Mouse (Mus musculus): ENCODE measurements around the gene Tagln3.

The Tagln3 gene

DNA sequence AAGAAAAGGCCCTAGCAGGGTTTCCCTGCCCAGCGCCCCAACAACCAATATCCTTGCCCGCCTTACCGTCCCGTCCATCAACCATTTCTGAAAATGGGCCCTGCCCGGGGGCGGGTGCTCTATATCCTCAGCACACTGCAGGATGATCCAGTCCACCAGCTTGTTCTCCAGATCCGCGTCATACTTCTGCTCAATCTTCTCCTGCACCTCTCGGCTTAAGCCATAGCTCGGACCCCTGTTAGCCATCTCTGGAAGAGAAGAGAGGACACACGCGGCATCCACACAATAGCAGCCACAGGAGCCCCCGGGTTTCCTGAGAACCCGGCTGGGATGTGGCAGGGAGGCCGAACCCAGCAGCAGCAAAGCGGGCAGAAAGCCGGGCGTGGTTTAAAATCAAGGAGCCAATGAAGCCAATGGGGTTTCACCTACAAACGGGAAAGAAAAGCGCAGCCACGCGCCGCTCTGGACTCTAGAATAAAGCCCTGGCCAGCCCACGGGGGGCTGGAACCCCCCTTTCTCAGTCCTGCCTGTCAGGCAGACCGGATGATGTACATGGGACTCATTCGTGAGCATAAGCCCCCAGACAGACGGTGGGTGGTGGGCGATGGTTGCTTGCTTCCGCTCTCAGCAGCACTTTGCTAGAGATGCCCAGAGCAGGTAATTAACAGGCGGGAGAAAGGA lies at the start of gene Tagln3:
Gene Tagln3 (minus strand): TSS at position 548 of the 681 bp plus-strand sequence.
- in situ Hi-C loops (cut with MboI, MseI): no loop called here

DNA sequence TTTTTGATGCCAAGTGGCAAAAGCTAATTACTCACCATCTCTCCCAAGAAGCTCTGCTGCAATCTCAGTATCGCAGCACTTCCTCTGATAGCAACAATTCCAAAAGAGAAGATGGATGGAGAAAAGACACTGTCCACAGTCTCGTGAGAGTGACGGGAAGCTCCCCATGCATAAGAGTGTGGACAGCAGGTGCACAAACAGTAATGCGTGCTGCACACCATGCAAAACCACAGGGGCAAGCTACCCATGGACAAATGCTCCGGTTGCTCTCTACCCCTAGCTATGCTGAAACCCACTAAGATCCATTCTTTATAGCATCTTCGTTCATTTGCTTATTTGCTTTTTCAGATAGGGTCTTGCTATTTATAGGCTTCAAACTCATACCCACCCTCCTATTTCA lies 46.5 kb upstream of the Tagln3 start:
- in situ Hi-C loops (cut with MboI, MseI): loop anchor here (25.0 kb wide), 1 partner anchor 191 kb away; the partner anchor contains the start of gene Phldb2

DNA sequence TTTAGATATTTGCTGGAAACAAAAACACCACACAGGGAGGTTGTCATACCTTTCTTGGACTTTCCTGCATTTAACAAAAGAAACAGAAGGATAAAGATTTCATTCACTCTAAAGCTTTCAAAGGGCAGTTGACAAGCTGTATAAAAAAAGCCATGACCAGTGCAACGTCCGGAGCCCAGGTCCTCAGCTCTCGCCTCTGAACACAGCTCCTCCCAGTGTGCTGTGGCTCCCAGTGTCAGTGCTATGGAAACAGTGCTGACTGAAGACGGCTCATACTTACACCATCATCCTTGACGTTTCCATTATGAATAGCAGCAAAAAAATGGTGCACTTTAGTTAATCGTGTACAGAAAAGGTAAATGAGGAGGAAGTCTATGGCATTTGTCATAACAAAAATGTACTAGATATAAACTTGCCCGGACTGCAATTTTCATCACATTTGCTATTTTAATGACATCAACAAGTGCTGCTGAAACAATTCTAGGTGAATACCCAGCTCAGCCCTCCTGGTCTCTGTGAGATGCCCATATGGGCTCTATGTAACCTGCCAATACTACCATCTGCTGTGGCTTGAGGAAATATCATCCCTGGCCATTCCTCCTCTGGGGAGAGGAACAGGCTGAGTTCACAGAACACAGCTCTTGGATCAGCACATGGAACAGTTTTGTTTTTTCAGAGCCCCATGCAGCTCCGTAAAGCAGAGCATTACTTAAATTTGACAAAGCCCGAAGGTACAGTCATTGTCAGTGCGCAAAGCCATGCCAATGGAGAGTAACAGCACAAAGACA lies 43.6 kb upstream of the Tagln3 start:
- in situ Hi-C loops (cut with MboI, MseI): loop anchor here (25.0 kb wide), 1 partner anchor 194 kb away; the partner anchor contains the start of gene Phldb2

DNA sequence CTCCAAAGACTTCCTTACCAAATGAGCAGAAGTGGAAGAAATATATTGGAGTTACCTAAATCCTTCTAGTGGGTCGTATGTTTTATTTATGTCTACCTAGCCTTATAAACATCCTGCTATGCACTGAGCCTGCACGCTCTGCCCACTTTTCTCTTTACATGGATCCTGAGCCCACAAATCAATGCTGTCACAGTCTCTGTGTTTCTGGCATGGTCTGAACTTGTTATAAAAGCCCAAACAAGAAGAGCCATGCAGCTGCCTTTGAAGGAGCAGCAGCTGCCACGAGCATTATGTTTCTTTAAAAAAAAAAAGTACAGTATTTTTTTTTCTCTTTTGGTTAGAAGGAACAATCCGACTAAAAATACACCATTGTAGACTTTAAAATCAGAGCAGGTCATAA lies 43.0 kb upstream of the Tagln3 start:
- in situ Hi-C loops (cut with MboI, MseI): loop anchor here (25.0 kb wide), 1 partner anchor 195 kb away; the partner anchor contains the start of gene Phldb2

DNA sequence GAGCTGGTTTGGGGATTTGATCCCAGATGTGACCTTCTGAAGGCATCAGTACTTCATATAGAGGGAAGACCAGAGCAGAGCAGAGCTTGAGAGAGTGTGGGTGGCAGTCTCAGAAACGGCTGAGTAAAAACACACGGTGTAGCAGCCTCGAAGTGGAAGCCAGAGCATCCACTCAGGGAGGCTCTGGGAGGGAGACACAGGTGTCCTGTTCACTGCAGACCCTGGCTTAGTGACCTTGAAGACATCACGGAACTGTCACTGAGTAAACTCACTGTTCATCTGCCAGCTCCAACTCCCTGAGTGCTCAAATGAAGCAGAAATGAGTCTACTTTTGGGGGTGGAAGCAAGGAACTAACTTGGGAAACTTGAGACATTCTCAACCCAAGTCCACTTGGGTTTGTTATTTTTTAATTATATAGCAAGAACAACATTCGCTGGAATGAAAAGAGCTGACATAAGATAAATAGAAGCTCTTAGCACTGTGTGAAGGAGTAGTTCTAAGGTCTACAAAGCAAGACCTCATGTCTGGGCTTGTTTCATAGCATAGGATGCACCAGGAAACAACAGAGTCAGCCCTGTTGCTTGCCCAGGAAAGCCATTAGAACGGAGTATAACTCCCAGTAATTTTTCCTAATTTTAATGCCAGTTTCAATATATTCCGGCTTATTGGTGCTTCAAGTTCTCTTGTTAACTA lies 41.5 kb upstream of the Tagln3 start:
- in situ Hi-C loops (cut with MboI, MseI): loop anchor here (25.0 kb wide), 1 partner anchor 196 kb away; the partner anchor contains the start of gene Phldb2

DNA sequence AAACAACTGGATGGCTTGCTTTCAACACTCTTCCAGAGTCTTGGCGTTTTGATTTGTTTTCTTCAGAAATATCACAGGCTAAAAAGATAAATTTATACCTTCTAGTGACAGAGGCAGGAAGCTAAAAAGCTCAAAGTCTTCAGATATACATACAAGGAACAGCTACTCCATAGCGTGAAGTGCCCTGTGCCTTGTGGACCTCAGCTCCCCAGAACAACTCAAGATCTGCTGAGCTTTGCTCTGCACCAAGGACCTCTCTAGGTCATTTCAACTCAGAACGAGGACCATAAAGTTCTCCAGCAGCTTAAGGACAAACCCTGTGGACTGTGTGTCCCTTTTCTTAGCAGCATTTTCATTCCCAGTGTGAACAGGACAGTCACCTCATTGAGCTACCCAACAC lies 40.7 kb upstream of the Tagln3 start:
- in situ Hi-C loops (cut with MboI, MseI): loop anchor here (25.0 kb wide), 1 partner anchor 197 kb away; the partner anchor contains the start of gene Phldb2

DNA sequence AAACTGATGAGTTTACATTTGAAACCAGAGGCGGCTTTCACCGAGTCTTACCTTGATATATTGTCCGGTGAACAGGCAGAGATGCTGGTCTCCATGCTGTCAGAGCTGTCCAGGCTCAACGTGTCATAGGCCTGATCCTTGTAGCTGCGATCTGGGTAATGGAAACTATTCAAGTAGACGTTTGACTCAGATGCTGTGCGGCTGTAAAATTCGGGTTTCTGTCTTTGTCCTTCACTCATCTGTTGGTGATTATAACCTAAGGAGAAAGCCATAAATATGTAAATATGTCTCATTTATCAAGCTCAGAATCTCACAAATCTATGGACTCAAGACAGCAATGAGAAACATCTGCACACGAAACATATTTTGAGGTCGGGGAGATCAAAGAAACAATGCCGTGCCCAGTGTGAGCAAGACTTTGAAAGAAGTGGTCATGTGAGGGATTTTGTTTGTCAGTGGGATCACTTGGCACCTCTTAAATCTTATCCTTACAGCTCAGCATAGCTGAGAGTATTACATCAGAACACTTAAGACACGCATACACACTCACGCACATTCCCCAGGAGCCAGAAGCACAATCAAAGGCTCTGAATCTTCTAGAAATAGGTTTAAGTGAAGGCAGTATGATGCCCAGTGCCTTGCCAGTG lies 38.6 kb upstream of the Tagln3 start:
- in situ Hi-C loops (cut with MboI, MseI): loop anchor here (25.0 kb wide), 1 partner anchor 199 kb away; the partner anchor contains the start of gene Phldb2

DNA sequence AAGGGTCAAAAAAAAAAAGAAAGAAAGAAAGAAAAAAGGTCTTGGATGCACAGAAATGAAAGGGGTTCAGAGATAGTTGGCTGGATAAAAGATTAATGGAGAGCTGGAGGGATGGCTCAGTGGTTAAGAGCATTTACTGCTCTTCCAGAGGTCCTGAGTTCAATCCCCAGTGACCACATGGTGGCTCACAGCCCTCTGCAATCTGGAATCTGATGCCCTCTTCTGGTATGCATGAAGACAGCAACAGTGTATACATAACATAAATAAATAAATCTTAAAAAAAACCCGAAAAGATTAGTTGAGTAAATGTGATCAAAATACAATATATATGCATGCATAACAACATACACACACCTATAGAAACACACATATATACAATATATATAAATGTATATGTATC lies 37.0 kb upstream of the Tagln3 start:
- in situ Hi-C loops (cut with MboI, MseI): loop anchor here (25.0 kb wide), 1 partner anchor 201 kb away; the partner anchor contains the start of gene Phldb2

DNA sequence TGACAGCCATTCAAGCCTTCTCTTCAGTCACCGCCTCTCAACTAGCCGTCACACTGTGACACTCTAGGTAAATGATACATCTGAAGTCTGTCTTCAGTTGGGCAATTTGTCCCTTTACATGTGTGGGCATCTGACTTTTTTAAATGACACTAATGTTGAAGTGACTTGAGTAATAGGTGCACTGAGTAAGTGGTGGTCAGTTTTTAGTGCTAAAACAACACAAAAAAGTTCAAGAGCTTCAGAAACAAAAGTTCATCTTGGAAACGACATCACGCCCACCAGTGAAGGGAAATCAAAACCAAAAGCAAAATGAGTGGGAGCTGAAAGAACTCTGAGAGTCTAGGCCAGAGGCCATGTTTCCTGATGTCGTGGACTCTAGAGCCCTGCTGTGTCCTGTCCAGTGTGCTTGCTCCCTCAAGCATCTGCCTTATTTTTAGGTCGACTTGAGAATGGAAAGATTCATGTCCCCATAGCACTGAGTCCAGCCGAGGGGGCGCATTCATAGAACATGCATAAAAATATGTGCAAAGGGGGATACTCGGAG lies 34.4 kb upstream of the Tagln3 start:
- in situ Hi-C loops (cut with MboI, MseI): loop anchor here (25.0 kb wide), 1 partner anchor 204 kb away; the partner anchor contains the start of gene Phldb2

DNA sequence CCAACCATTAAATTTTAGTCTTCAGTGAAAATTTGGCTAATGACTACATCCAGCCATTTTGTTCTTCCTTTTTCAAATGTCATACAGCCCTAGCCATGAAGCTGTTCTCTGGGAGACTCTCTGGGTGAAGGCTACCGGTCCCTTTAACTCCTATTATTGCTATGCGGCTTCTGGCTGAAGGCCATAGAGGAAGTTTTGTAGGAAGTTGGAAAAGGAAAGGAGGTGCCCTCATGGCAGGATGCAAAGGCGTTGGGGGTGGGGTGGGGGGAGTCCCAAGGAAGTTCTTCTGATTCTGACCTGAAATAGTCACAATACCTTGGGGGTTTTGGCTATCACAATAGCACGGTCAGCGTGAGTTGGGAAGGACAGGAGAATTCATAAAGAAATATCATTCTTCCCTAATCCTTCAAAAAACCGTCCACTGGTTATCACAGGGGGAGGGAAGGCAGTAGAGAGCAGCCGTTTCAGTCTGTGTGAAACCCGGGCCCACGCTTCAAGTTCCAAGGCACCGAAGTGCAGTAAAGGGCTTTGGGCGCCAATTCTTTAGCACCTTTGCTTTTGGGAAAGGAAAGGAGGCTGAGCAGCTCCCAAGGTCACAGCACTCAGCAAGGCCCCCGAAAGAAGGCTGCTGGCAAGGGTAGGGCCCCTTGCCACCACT lies 33.1 kb upstream of the Tagln3 start:
- in situ Hi-C loops (cut with MboI, MseI): loop anchor here (25.0 kb wide), 1 partner anchor 205 kb away; the partner anchor contains the start of gene Phldb2

DNA sequence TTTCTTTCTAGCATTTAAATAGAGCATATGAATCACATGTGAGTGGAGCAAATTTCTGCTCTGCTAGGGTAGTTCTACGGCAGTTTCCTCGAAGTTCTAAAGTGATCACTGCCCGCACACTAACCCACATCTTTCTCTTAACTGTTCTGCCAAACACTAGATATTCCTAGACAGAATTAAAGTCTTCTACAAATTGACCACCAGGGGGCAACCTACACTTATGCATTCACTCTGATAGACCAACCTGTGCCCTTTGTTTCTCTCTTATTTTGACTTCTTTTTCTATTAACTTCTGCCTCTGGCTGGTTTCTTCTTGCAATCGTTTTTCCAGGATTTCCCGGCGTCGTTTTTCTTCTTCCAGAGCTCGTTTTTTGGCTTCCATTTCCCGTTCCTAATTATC lies 32.4 kb upstream of the Tagln3 start:
- in situ Hi-C loops (cut with MboI, MseI): loop anchor here (25.0 kb wide), 1 partner anchor 205 kb away; the partner anchor contains the start of gene Phldb2

DNA sequence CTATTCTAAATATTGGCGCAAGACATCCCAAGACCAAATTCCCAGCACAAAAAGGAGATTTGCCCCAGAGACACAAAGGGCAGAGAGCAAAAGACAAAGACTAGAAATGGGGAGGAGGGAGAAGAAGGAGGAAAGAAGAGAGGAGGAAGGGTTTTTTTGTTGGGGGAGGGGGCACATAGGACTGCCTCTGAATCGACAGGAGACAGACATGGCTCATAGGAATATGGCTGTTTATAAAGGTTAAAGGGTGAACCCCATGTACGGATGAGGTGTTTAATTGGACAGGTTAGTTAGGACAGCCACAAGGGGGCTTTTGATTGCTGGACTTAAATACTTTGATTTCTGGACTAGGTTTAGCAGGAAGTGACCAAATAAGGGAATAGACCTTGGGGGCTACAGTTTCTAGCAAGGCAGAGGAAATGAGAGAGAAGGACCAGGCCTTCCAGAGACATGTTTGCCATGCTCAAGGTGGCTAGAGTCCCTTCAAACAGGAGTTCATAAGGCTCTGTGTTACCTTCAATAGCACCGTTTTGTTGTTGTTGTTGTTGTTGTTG lies 19.3 kb upstream of the Tagln3 start:
- in situ Hi-C loops (cut with MboI, MseI): loop anchor here (10.0 kb wide), 1 partner anchor 271 kb away; the partner anchor contains the start of gene Plcxd2

DNA sequence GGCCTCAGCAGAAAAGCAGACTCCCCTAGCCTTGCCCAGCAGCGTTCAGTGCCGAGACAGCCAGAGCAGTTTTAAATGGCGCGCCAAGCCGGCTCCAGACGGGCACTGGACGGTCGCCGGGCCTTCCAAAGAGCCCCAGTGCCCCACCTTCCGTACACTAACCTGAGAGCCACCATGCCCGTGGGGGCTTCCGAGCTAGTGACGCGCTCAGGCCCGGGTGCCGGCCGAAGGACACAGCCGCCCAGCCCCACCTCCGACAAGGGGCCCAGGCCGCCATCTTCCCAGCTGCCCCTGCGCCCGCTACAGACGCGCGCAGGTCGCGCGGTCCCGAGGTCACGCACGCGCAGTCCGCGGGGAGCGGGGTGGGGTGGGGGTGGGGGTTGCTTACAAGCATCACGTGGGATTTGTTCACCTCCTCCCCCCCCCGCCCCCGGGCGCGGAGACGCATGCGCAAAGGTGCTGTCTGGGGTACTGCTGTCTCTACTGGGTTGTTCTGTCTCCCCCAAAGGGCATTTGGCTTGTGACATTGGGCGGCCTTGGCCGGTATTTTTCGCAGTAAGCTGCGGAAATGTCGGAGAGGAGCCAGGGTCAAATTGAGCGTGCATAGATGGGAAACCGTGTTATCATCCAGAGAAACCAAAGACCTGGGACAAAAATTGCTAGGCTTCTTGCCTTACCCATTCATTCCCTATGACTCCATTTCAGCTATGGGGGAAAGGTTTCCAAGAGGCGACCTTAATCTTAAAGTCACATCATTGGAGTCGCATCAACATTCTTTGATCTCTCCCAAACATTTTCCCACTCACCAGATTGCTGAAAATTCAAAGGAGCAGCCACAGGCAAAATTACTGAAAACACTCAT lies 18.4 kb upstream of the Tagln3 start, which contains the start of gene Abhd10:
Gene Abhd10 (minus strand): TSS at position 341 of the 862 bp plus-strand sequence.
- in situ Hi-C loops (cut with MboI, MseI): loop anchor here (10.0 kb wide), 1 partner anchor 272 kb away; the partner anchor contains the start of gene Plcxd2

DNA sequence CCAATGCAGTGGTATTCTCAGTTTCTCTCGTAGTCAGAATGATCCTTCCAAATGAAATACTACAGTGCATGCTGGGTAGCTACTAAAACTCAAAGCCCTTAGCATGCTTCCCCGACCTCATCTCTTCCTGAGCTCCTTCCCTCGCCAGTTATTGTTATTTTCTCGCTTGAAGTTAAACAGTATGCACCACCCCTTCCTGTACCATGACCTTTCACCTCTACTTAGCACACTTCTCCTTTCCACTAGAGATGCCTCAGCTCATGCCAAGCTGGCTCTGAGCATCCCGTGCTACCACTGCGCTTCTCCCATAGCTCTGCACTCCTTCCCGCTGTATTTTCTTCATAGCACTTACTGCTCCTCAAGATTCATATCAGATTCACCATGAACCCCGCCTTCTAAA lies 13.5 kb upstream of the Tagln3 start:
- in situ Hi-C loops (cut with MboI, MseI): no loop called here

DNA sequence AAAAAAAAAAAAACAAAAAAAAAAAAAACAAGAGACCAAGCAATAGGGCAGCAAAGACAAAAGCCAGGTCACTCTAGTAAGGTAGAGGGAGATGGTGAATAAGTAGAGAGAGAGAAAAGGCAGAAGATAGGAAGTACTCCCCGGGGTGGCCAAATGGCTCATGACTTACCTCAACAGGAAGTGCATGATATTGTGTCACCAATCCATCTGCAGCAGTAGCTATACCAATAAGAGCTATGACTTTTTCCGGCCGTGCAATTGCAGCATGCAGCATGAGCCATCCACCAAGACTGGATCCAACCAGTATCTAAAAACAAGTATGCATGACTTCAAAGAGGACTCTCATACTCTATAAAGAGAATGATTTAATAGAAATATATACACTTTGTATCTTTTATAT lies 12.3 kb upstream of the Tagln3 start:
- in situ Hi-C loops (cut with MboI, MseI): no loop called here

DNA sequence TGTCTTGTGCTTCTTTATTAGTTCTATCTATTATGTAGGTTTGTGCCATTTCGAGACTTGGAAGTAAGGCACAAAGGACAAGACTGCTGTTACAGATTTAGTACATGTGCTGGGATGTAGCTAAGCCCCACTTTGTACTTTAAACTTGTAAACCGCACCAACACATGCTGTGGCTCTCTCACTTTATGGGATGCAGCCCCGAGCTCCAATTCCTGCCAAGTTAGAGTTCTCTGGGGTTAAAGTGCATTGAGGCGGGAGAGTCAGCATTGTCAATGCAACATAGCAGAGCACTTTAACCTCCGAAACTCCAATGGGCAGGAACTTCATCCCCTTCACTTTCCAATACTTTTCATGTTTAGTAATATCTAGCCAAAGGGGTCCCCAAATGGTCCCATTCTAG lies 4.8 kb upstream of the Tagln3 start:
- in situ Hi-C loops (cut with MboI, MseI): no loop called here

DNA sequence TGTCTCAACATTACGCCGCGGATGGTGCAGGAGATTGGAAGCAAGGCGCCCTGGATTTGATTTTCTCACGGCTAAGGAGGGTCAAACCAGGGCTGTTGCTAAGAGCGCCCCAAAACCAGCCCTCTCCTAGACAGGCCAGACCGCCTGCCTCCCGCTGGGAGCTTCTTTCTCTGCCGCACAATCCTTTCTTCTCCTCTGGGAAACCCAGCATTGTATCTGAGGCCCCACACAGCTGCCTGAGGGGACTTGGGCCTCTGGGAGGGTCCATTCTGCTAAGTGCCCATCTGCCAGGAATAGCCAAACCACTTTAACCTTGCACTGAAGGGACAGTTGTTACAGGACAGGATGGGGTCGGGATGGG lies 314 bp upstream of the Tagln3 start:
- in situ Hi-C loops (cut with MboI, MseI): no loop called here

DNA sequence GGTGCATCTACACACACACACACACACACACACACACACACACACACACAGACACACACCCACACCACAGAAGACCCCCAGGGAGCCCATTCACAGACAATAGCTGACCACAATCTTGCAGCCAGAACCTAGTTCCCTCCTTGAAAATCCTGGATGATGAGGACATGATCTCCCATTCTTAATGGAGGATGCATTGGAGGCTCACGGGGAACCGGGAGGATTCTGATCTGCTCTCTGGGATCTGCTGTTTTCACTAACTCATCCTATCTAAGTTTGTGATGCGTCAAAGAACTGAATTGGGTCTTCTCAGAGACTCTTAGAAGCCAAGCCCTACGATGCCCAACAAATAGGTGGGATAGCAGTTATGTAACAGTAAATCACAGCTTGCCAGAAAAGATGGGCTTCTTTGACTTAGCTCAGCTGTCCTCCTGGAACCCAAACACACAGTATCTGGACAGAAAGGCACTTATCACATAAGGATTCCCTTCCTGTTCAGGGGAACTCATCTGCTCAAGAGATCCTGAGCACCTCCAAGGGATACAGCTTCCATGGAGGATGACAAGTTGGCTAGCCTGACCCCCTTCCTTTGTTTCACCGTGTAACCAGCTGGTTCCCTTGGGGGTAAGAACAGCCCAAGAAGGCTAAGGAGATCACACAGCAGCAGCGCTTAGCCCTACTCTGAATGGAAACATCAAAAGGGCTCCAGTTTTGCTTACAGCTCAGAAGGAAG lies 1.1 kb downstream of the Tagln3 start:
- in situ Hi-C loops (cut with MboI, MseI): no loop called here

All from T-helper 2 cell (primary cell).